Mouse (Mus musculus): ENCODE data around the gene Tbc1d10a.

The Tbc1d10a gene

GRCm38 (mm10) chr11:4186486-4187317 lies at the start of gene Tbc1d10a:
TSS of gene Tbc1d10a (plus strand) at chr11:4186789.
- peak; percentile 96 to 99 for DNase-seq

GRCm38 (mm10) chr11:4138964-4139363 lies 47.6 kb upstream of the Tbc1d10a start:
- DNase-seq, result no peak

GRCm38 (mm10) chr11:4141505-4141904 lies 45.1 kb upstream of the Tbc1d10a start:
- no peak for DNase-seq

GRCm38 (mm10) chr11:4142352-4142751 lies 44.2 kb upstream of the Tbc1d10a start:
- no peak for DNase-seq

- DNase-seq, result no peak
Measured at GRCm38 (mm10) chr11:4143281-4144062, 43.1 kb upstream of the Tbc1d10a start.

GRCm38 (mm10) chr11:4146381-4146780 lies 40.2 kb upstream of the Tbc1d10a start:
- DNase-seq, result no peak

- DNase-seq, result no peak
Measured at GRCm38 (mm10) chr11:4147098-4147497, 39.5 kb upstream of the Tbc1d10a start.

- no peak for DNase-seq
Measured at GRCm38 (mm10) chr11:4148120-4148519, 38.5 kb upstream of the Tbc1d10a start.

GRCm38 (mm10) chr11:4148536-4149156 lies 37.9 kb upstream of the Tbc1d10a start:
- DNase-seq, result no peak

- no peak for DNase-seq
Measured at GRCm38 (mm10) chr11:4149886-4150285, 36.7 kb upstream of the Tbc1d10a start.

GRCm38 (mm10) chr11:4153694-4154093 lies 32.9 kb upstream of the Tbc1d10a start:
- DNase-seq, result no peak

- no peak for DNase-seq
Measured at GRCm38 (mm10) chr11:4155641-4156040, 30.9 kb upstream of the Tbc1d10a start.

- no peak for DNase-seq
Measured at GRCm38 (mm10) chr11:4158676-4159075, 27.9 kb upstream of the Tbc1d10a start.

GRCm38 (mm10) chr11:4159808-4160708 lies 26.5 kb upstream of the Tbc1d10a start, which contains the start of the genes Ccdc157 and Sf3a1:
TSS of gene Ccdc157 (minus strand) at chr11:4160293.
TSS of gene Sf3a1 (plus strand) at chr11:4160350.
- DNase-seq, result peak; percentile 94

- DNase-seq, result no peak
Measured at GRCm38 (mm10) chr11:4160758-4161480, 25.7 kb upstream of the Tbc1d10a start.

GRCm38 (mm10) chr11:4164701-4165100 lies 21.9 kb upstream of the Tbc1d10a start:
- no peak for DNase-seq

GRCm38 (mm10) chr11:4166467-4167090 lies 20.0 kb upstream of the Tbc1d10a start:
- DNase-seq, result no peak

- DNase-seq, result peak in 1 of 2 experiments; percentile 26
Measured at GRCm38 (mm10) chr11:4174586-4174985, 12.0 kb upstream of the Tbc1d10a start.

GRCm38 (mm10) chr11:4177716-4178115 lies 8.9 kb upstream of the Tbc1d10a start:
- no peak for DNase-seq

- no peak for DNase-seq
Measured at GRCm38 (mm10) chr11:4182061-4182460, 4.5 kb upstream of the Tbc1d10a start.

- DNase-seq, result no peak
Measured at GRCm38 (mm10) chr11:4183511-4183910, 3.1 kb upstream of the Tbc1d10a start.
